Mouse (Mus musculus) heart, adult 2 months (tissue): ENCODE measurements around the gene Prkch. TPM values are rescaled to one million over a fixed set of nuclear protein-coding genes. Genes with fewer than 3 reads are reported as not detected.
A peak's percentile ranks its signal among the peaks of the same experiment; 100 is the strongest.

Experiments used
- DNase-seq, 2 experiments: peaks; one replicate each; pipeline ENCODE4 v3.0.0; 2021
- H3K27ac ChIP-seq: fragments of 200-600 bp; 2 replicates; pipeline ENCODE4 v1.8.1; 2022
- H3K27me3 ChIP-seq: fragments of 200-500 bp; 2 replicates; pipeline ENCODE4 v1.6.1; 2012; ENCODE audit warnings: mild to moderate bottlenecking, low read length, inconsistent platforms, mixed read lengths; ENCODE audit not compliant: control insufficient read depth, insufficient read depth
- H3K36me3 ChIP-seq: fragments of 200-500 bp; 2 replicates; pipeline ENCODE4 v1.6.1; 2012; ENCODE audit warnings: low read length, inconsistent platforms; ENCODE audit not compliant: control insufficient read depth, insufficient read depth
- H3K4me1 ChIP-seq: fragments of 200-500 bp; 2 replicates; pipeline ENCODE4 v1.6.1; 2011; ENCODE audit warnings: low read length; ENCODE audit not compliant: control insufficient read depth, insufficient read depth
- H3K4me3 ChIP-seq: fragments of 200-600 bp; 2 replicates; pipeline ENCODE4 v1.8.1; 2022
- H3K79me2 ChIP-seq: fragments of 200-500 bp; replicated peaks from 2 replicates; pipeline ENCODE4 v1.6.1; 2012; ENCODE audit warnings: mild to moderate bottlenecking, inconsistent platforms, low read length, moderate library complexity, mixed read lengths; ENCODE audit not compliant: control insufficient read depth, insufficient read depth
- H3K9ac ChIP-seq: fragments of 200-500 bp; 2 replicates; pipeline ENCODE4 v1.6.1; 2012; ENCODE audit warnings: low read depth, mild to moderate bottlenecking, control low read depth, inconsistent platforms, low read length, mixed read lengths
- CTCF ChIP-seq: fragments of 200-600 bp; IDR thresholded peaks from 2 replicates; pipeline ENCODE4 v1.8.1; 2022; ENCODE audit warnings: antibody characterized with exemption, mild to moderate bottlenecking, moderate library complexity
- EP300 ChIP-seq: fragments of 200-500 bp; IDR thresholded peaks from 2 replicates; pipeline ENCODE4 v1.6.1; 2011; ENCODE audit warnings: low read depth, low read length, control low read depth; ENCODE audit not compliant: insufficient read depth
- POLR2A ChIP-seq: fragments of 200-500 bp; IDR thresholded peaks from 2 replicates; pipeline ENCODE4 v1.6.1; 2011; ENCODE audit warnings: mild to moderate bottlenecking, low read depth, low read length, control low read depth; ENCODE audit not compliant: insufficient read depth
- WGBS: fragments of 180-500 bp; shearing (Covaris S2); methylation state at CpG from one replicate; pipeline ENCODE4 v1.1.7; 2018; 5-methylcytosine and 5-hydroxymethylcytosine counted together
- intact Hi-C: fragments of 180-260 bp; cut with DNase I; formaldehyde crosslinking; loops from one replicate; pipeline ENCODE4 v1.15.1; 2025
- polyA plus RNA-seq: library from polyadenylated mRNA; depleted of rRNA; stranded (reverse); fragments of >200 nt; gene quantifications from 2 replicates; pipeline ENCODE4 v1.2.3, GENCODE M21; 2012
- total RNA-seq, 2 experiments: library from RNA; stranded (reverse); gene quantifications; 2 replicates each; pipeline ENCODE4 v1.2.3; 2021

Gene Prkch
- total and polyA plus RNA-seq, 3 experiments: 9.7 to 17.5 (median 16.6) TPM

GRCm38 (mm10) chr12:73722060-73722459 is 137.5 kb downstream of the Prkch start:
- Histone ChIP-seq H3K79me2 (no peaks in the 10 kb centered on the region), H3K27ac (peak overlapping the region; percentile 67), H3K4me1 (peaks cover 6% of the 10 kb centered on the region; the same call in 1 of the 2 replicates), H3K27me3 (no peaks in the 10 kb centered on the region), H3K4me3 (no peak overlapping the region), H3K36me3 (peaks cover 5% of the 10 kb centered on the region), H3K9ac (no peak overlapping the region)
- TF ChIP-seq CTCF (no peak), POLR2A (no peak), EP300 (no peak)
- DNase-seq: peak in 1 of 2 experiments; percentile 60
- intact Hi-C loops: loop anchor here (2.0 kb wide), 1 partner anchor 43 kb away; no protein-coding TSS in a partner anchor
- 49% methylated on average over 3 of the region's 3 CpGs for WGBS

GRCm38 (mm10) chr12:73723067-73723466 is 138.5 kb downstream of the Prkch start:
- peaks cover 4% of the 10 kb centered on the region; the same call in 1 of the 2 replicates for H3K4me1 ChIP-seq
- no peaks in the 10 kb centered on the region for H3K27me3 ChIP-seq
- WGBS: 74% methylated on average over 4 of the region's 4 CpGs
- TF ChIP-seq EP300 (no peak), CTCF (no peak), POLR2A (no peak)
- peaks cover 5% of the 10 kb centered on the region for H3K36me3 ChIP-seq
- H3K4me3 ChIP-seq: no peak overlapping the region
- DNase-seq: no peak
- no peak overlapping the region for H3K9ac ChIP-seq
- no peaks in the 10 kb centered on the region for H3K79me2 ChIP-seq
- no peak overlapping the region; the same call in 1 of the 2 replicates for H3K27ac ChIP-seq
- intact Hi-C loops: loop anchor here (2.0 kb wide), 1 partner anchor 42 kb away; no protein-coding TSS in a partner anchor

GRCm38 (mm10) chr12:73723887-73724286 is 139.3 kb downstream of the Prkch start:
- no peak for DNase-seq
- Histone ChIP-seq H3K9ac (no peak overlapping the region), H3K36me3 (peaks cover 5% of the 10 kb centered on the region), H3K27me3 (no peaks in the 10 kb centered on the region), H3K4me3 (no peak overlapping the region), H3K79me2 (no peaks in the 10 kb centered on the region), H3K4me1 (peaks cover 3% of the 10 kb centered on the region; the same call in 1 of the 2 replicates), H3K27ac (no peak overlapping the region)
- intact Hi-C loops: loop anchor here (2.0 kb wide), 1 partner anchor 41 kb away; no protein-coding TSS in a partner anchor
- TF ChIP-seq CTCF: no peak
- TF ChIP-seq POLR2A: no peak
- no peak for TF ChIP-seq EP300
- 91% methylated on average over 10 of the region's 10 CpGs for WGBS

- 77% methylated on average over 9 of the region's 9 CpGs for WGBS
- intact Hi-C loops: no loop called here
- Histone ChIP-seq H3K4me1 (peaks cover 5% of the 10 kb centered on the region), H3K36me3 (peaks cover 8% of the 10 kb centered on the region), H3K27me3 (no peaks in the 10 kb centered on the region), H3K9ac (no peak overlapping the region), H3K79me2 (no peaks in the 10 kb centered on the region), H3K27ac (no peak overlapping the region; the same call in 1 of the 2 replicates), H3K4me3 (no peak overlapping the region)
- no peak for DNase-seq
- TF ChIP-seq POLR2A (no peak), EP300 (no peak), CTCF (no peak)
These were observed 141.4 kb downstream of the Prkch start for GRCm38 (mm10) chr12:73725825-73726604.

- WGBS: 88% methylated on average over 1 of the region's 1 CpGs
These were observed 142.4 kb downstream of the Prkch start for GRCm38 (mm10) chr12:73727046-73727445.

GRCm38 (mm10) chr12:73730603-73731002 is 146.0 kb downstream of the Prkch start:
- DNase-seq: no peak
- TF ChIP-seq EP300 (no peak), CTCF (no peak), POLR2A (no peak)
- H3K27me3 ChIP-seq: no peaks in the 10 kb centered on the region
- H3K4me1 ChIP-seq: peaks cover 1% of the 10 kb centered on the region
- H3K79me2 ChIP-seq: no peaks in the 10 kb centered on the region
- peaks cover 5% of the 10 kb centered on the region for H3K36me3 ChIP-seq
- H3K4me3 ChIP-seq: no peak overlapping the region
- H3K9ac ChIP-seq: no peak overlapping the region
- H3K27ac ChIP-seq: no peak overlapping the region
- intact Hi-C loops: no loop called here
- 77% methylated on average over 4 of the region's 4 CpGs for WGBS

More at GRCm38 (mm10) chr12:73727046-73727445, 142.4 kb downstream of the Prkch start:
- Histone ChIP-seq H3K27ac (no peak overlapping the region), H3K4me3 (no peak overlapping the region), H3K79me2 (no peaks in the 10 kb centered on the region), H3K27me3 (no peaks in the 10 kb centered on the region), H3K36me3 (peaks cover 8% of the 10 kb centered on the region), H3K9ac (no peak overlapping the region), H3K4me1 (peaks cover 3% of the 10 kb centered on the region)
- DNase-seq: no peak
- intact Hi-C loops: no loop called here
- TF ChIP-seq CTCF: no peak
- no peak for TF ChIP-seq POLR2A
- no peak for TF ChIP-seq EP300
